Mouse (Mus musculus) small intestine, adult 2 months (tissue): Measurements from ENCODE around the gene Cfap299. TPM values are rescaled to one million over a fixed set of nuclear protein-coding genes. Genes with fewer than 3 reads are reported as not detected.

Source experiments
- H3K27ac ChIP-seq: fragments of 200-500 bp; 2 replicates; pipeline ENCODE4 v1.5.1; 2012; ENCODE audit warnings: low read depth, low read length, control low read depth, inconsistent platforms; ENCODE audit not compliant: insufficient read depth
- H3K27me3 ChIP-seq: fragments of 200-500 bp; 2 replicates; pipeline ENCODE4 v1.6.1; 2012; ENCODE audit warnings: mild to moderate bottlenecking, moderate library complexity, low read length, inconsistent platforms; ENCODE audit not compliant: control insufficient read depth, insufficient read depth
- H3K36me3 ChIP-seq: fragments of 200-500 bp; 2 replicates; pipeline ENCODE4 v1.6.1; 2012; ENCODE audit warnings: mild to moderate bottlenecking, low read length, control low read depth, inconsistent platforms; ENCODE audit not compliant: control insufficient read depth, insufficient read depth
- H3K4me1 ChIP-seq: fragments of 200-500 bp; 2 replicates; pipeline ENCODE4 v1.6.1; 2012; ENCODE audit warnings: low read length, inconsistent platforms, mixed read lengths; ENCODE audit not compliant: control insufficient read depth, insufficient read depth, insufficient read length
- H3K4me3 ChIP-seq: fragments of 200-500 bp; 2 replicates; pipeline ENCODE4 v1.5.1; 2012; ENCODE audit warnings: low read depth, mild to moderate bottlenecking, control low read depth, inconsistent platforms, low read length, moderate library complexity
- CTCF ChIP-seq: fragments of 200-500 bp; IDR thresholded peaks from 2 replicates; pipeline ENCODE4 v1.5.1; 2012; ENCODE audit warnings: low read depth, mild to moderate bottlenecking, control low read depth, inconsistent platforms, low read length, moderate library complexity, mixed read lengths; ENCODE audit not compliant: insufficient replicate concordance, insufficient read length; ENCODE audit errors: extremely low read depth
- POLR2A ChIP-seq: fragments of 200-500 bp; IDR thresholded peaks from 2 replicates; pipeline ENCODE4 v1.6.1; 2012; ENCODE audit warnings: low read depth, mild to moderate bottlenecking, control low read depth, inconsistent platforms, low read length, moderate library complexity
- WGBS: fragments of 180-500 bp; shearing (Covaris S2); methylation state at CpG from one replicate; pipeline ENCODE4 v1.1.7; 2018; 5-methylcytosine and 5-hydroxymethylcytosine counted together
- polyA plus RNA-seq: library from polyadenylated mRNA; depleted of rRNA; stranded (reverse); fragments of >200 nt; gene quantifications from 2 replicates; pipeline ENCODE4 v1.2.3, GENCODE M21; 2012

Cfap299 gene
- polyA plus RNA-seq, 1 experiment = not detected

GRCm38 (mm10) chr5:98426112-98426511 lies 97.0 kb downstream of the Cfap299 start:
- no peak overlapping the region for H3K27ac ChIP-seq
- 78% methylated on average over 5 of the region's 5 CpGs for WGBS
- no peaks in the 10 kb centered on the region for H3K27me3 ChIP-seq
- no peak overlapping the region for H3K4me3 ChIP-seq
- no peaks in the 10 kb centered on the region for H3K36me3 ChIP-seq
- no peaks in the 10 kb centered on the region for H3K4me1 ChIP-seq
- no peak for TF ChIP-seq POLR2A
- no peak for TF ChIP-seq CTCF

DNA sequence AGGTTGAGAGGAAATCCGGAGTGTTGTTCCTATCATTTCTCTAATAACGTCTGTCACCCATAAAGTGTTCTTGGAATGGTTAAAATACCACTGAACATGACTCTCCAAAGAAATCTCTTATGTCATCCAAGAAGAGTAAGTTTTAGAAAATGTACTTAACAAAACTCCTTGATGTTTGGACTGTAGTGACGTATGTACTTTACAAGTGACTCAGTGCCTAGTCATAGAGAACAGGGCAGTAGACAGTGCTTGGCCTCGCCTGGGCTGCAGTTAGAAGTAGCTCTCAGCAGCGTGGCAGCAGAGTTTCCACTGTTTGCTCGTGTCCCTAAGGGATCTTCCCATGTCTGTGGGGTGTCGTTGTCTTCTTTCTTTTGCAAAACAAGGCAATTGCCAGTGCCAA lies 101.0 kb downstream of the Cfap299 start:
- no peaks in the 10 kb centered on the region for H3K4me1 ChIP-seq
- no peaks in the 10 kb centered on the region for H3K36me3 ChIP-seq
- no peak for TF ChIP-seq POLR2A
- no peak for TF ChIP-seq CTCF
- no peak overlapping the region for H3K4me3 ChIP-seq
- H3K27me3 ChIP-seq = no peaks in the 10 kb centered on the region
- WGBS = 71% methylated on average over 7 of the region's 7 CpGs
- no peak overlapping the region for H3K27ac ChIP-seq

GRCm38 (mm10) chr5:98438686-98439085 lies 109.6 kb downstream of the Cfap299 start:
- 73% methylated on average over 3 of the region's 3 CpGs for WGBS
- Histone ChIP-seq H3K36me3 (no peaks in the 10 kb centered on the region), H3K4me3 (no peak overlapping the region), H3K27me3 (no peaks in the 10 kb centered on the region), H3K4me1 (no peaks in the 10 kb centered on the region), H3K27ac (no peak overlapping the region)
- TF ChIP-seq POLR2A = no peak
- no peak for TF ChIP-seq CTCF

DNA sequence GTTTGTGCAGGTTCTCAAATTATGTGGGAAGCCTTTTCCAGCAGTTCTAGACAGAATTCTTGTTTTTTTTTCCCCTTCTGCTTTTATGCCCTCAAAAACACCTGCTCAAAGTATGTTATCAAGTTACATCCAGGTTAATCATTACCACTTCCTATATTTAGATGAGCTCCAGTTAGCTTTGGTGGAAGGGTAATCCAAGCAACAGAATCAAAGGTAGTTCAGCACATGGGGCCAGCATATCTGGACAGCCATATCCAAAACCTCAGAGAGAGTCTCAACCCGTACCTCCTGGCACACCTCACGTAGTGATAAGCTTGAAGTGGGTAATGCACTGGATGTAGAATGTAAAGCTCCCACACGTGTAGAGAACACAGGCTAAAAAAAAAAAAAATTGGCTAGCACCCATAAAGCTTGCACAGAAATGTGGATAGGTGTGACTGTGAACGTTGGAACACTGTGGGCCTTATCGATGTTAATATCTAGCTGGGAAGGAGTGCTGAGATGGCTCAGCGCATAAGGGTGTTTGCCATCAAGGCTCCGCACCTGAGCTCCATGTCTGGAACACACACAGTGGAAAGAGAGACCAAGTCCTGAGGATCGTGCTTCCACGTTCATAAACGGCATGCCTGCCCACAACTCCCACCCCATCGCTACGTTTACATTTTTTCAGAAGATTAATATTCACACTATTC lies 117.8 kb downstream of the Cfap299 start:
- TF ChIP-seq CTCF = no peak
- no peak for TF ChIP-seq POLR2A
- Histone ChIP-seq H3K27me3 (no peaks in the 10 kb centered on the region), H3K36me3 (no peaks in the 10 kb centered on the region), H3K27ac (peak overlapping the region; percentile 76), H3K4me3 (no peak overlapping the region; the same call in 1 of the 2 replicates), H3K4me1 (peaks cover 3% of the 10 kb centered on the region; the same call in 1 of the 2 replicates)
- WGBS = 27% methylated on average over 12 of the region's 12 CpGs

- H3K27ac ChIP-seq = no peak overlapping the region
- peaks cover 3% of the 10 kb centered on the region; the same call in 1 of the 2 replicates for H3K4me1 ChIP-seq
- H3K36me3 ChIP-seq = no peaks in the 10 kb centered on the region
- no peaks in the 10 kb centered on the region for H3K27me3 ChIP-seq
- 80% methylated on average over 2 of the region's 2 CpGs for WGBS
- no peak overlapping the region for H3K4me3 ChIP-seq
- TF ChIP-seq CTCF (no peak), POLR2A (no peak)
Observed at GRCm38 (mm10) chr5:98449873-98450272, 120.8 kb downstream of the Cfap299 start.

- Histone ChIP-seq H3K4me1 (no peaks in the 10 kb centered on the region), H3K27me3 (no peaks in the 10 kb centered on the region), H3K27ac (no peak overlapping the region), H3K36me3 (no peaks in the 10 kb centered on the region), H3K4me3 (no peak overlapping the region)
- WGBS = 71% methylated on average over 4 of the region's 4 CpGs
- no peak for TF ChIP-seq CTCF
- TF ChIP-seq POLR2A = no peak
Observed at GRCm38 (mm10) chr5:98466882-98467535, 137.9 kb downstream of the Cfap299 start.

- H3K27ac ChIP-seq = no peak overlapping the region
- no peaks in the 10 kb centered on the region for H3K27me3 ChIP-seq
- no peaks in the 10 kb centered on the region for H3K4me1 ChIP-seq
- WGBS = 85% methylated on average over 4 of the region's 4 CpGs
- TF ChIP-seq CTCF (no peak), POLR2A (no peak)
- H3K36me3 ChIP-seq = no peaks in the 10 kb centered on the region
- no peak overlapping the region for H3K4me3 ChIP-seq
Observed at GRCm38 (mm10) chr5:98470052-98470451, 140.9 kb downstream of the Cfap299 start.

GRCm38 (mm10) chr5:98476539-98476938 lies 147.4 kb downstream of the Cfap299 start:
- no peak for TF ChIP-seq POLR2A
- no peak for TF ChIP-seq CTCF
- no peaks in the 10 kb centered on the region for H3K4me1 ChIP-seq

More at GRCm38 (mm10) chr5:98476539-98476938, 147.4 kb downstream of the Cfap299 start:
- Histone ChIP-seq H3K4me3 (no peak overlapping the region), H3K36me3 (no peaks in the 10 kb centered on the region), H3K27ac (no peak overlapping the region), H3K27me3 (no peaks in the 10 kb centered on the region)
- 90% methylated on average over 3 of the region's 3 CpGs for WGBS
